Mouse (Mus musculus) heart, embryonic 11.5 days (tissue): ENCODE results near the gene Ccdc160. TPM values are rescaled to one million over a fixed set of nuclear protein-coding genes. Genes with fewer than 3 reads are reported as not detected.

Experiments
- ATAC-seq: fragments of 200-750 bp; cut with Nextera tagmentation; replicated peaks from 2 replicates; pipeline ENCODE4 v1.8.0; 2017; ENCODE audit warnings: moderate library complexity; ENCODE audit not compliant: insufficient number of reproducible peaks, low FRiP score, low TSS enrichment
- H3K27ac ChIP-seq: fragments of 300-500 bp; sonication (generic); 2 replicates; pipeline ENCODE4 v1.5.1; 2014; ENCODE audit warnings: mild to moderate bottlenecking, low read depth, low read length
- H3K27me3 ChIP-seq: fragments of 300-500 bp; sonication (generic); 2 replicates; pipeline ENCODE4 v1.6.1; 2014; ENCODE audit warnings: mild to moderate bottlenecking, low read length, mixed read lengths; ENCODE audit not compliant: control insufficient read depth, insufficient read depth
- H3K36me3 ChIP-seq: fragments of 300-500 bp; sonication (generic); 2 replicates; pipeline ENCODE4 v1.6.1; 2014; ENCODE audit warnings: mild to moderate bottlenecking, low read length, moderate library complexity, mixed read lengths; ENCODE audit not compliant: control insufficient read depth, insufficient read depth
- H3K4me1 ChIP-seq: fragments of 300-500 bp; sonication (generic); 2 replicates; pipeline ENCODE4 v1.6.1; 2014; ENCODE audit warnings: low read length; ENCODE audit not compliant: control insufficient read depth, insufficient read depth
- H3K4me2 ChIP-seq: fragments of 300-500 bp; sonication (generic); 2 replicates; pipeline ENCODE4 v1.6.1; 2014; ENCODE audit warnings: mild to moderate bottlenecking, moderate library complexity
- H3K4me3 ChIP-seq: fragments of 300-500 bp; sonication (generic); 2 replicates; pipeline ENCODE4 v1.5.1; 2014; ENCODE audit warnings: low read depth, low read length
- H3K9ac ChIP-seq: fragments of 300-500 bp; sonication (generic); 2 replicates; pipeline ENCODE4 v1.6.1; 2014; ENCODE audit warnings: mild to moderate bottlenecking, low read depth, low read length, moderate library complexity
- H3K9me3 ChIP-seq: fragments of 300-500 bp; sonication (generic); replicated peaks from 2 replicates; pipeline ENCODE4 v1.6.1; 2016; ENCODE audit warnings: low read length; ENCODE audit not compliant: control insufficient read depth
- WGBS: fragments of 180-500 bp; shearing (Covaris S2); extraction: QIAGEN DNeasy Blood & Tissue Kit; methylation state at CpG from one replicate; pipeline ENCODE4 v1.1.7; 2014; ENCODE audit not compliant: insufficient replicate concordance; 5-methylcytosine and 5-hydroxymethylcytosine counted together
- polyA plus RNA-seq: library from polyadenylated mRNA; unstranded; fragments of >200 nt; fragmentation: Nextera tagmentation; extraction: Ambion mirVana; gene quantifications from 2 replicates; pipeline ENCODE4 v1.2.1, GENCODE M21; 2014

Gene Ccdc160
- polyA plus RNA-seq, 1 experiment from 2014 or later, result 1.1 TPM

- no peaks in the 10 kb centered on the region for H3K4me1 ChIP-seq
- H3K9me3 ChIP-seq, result no peaks in the 10 kb centered on the region
- no peak overlapping the region for H3K9ac ChIP-seq
- H3K36me3 ChIP-seq, result no peaks in the 10 kb centered on the region
- H3K27me3 ChIP-seq, result no peaks in the 10 kb centered on the region
- H3K4me2 ChIP-seq, result no peak overlapping the region
- WGBS, result 77% methylated on average over 2 of the region's 2 CpGs
- no peak overlapping the region for H3K27ac ChIP-seq
- no peak overlapping the region for H3K4me3 ChIP-seq
- no peak for ATAC-seq
These were observed 31.8 kb upstream of the Ccdc160 start for GRCm38 (mm10) chrX:52759232-52759631.

- Histone ChIP-seq H3K4me2 (no peak overlapping the region), H3K27ac (no peak overlapping the region), H3K4me1 (no peaks in the 10 kb centered on the region), H3K9me3 (no peaks in the 10 kb centered on the region), H3K4me3 (no peak overlapping the region), H3K27me3 (no peaks in the 10 kb centered on the region), H3K9ac (no peak overlapping the region), H3K36me3 (no peaks in the 10 kb centered on the region)
- WGBS, result 48% methylated on average over 4 of the region's 4 CpGs
- ATAC-seq, result no peak
These were observed 30.6 kb upstream of the Ccdc160 start for GRCm38 (mm10) chrX:52760191-52760945.

GRCm38 (mm10) chrX:52762221-52762620 is 28.8 kb upstream of the Ccdc160 start:
- H3K9me3 ChIP-seq, result no peaks in the 10 kb centered on the region
- H3K4me1 ChIP-seq, result no peaks in the 10 kb centered on the region
- WGBS, result 62% methylated on average over 4 of the region's 4 CpGs
- H3K27me3 ChIP-seq, result no peaks in the 10 kb centered on the region
- no peak overlapping the region for H3K4me2 ChIP-seq
- H3K4me3 ChIP-seq, result no peak overlapping the region
- ATAC-seq, result no peak
- H3K36me3 ChIP-seq, result no peaks in the 10 kb centered on the region
- no peak overlapping the region for H3K9ac ChIP-seq
- no peak overlapping the region for H3K27ac ChIP-seq

GRCm38 (mm10) chrX:52775973-52776372 is 15.0 kb upstream of the Ccdc160 start:
- no peak overlapping the region for H3K4me3 ChIP-seq
- H3K9me3 ChIP-seq, result no peaks in the 10 kb centered on the region
- no peaks in the 10 kb centered on the region for H3K36me3 ChIP-seq
- H3K9ac ChIP-seq, result no peak overlapping the region
- no peaks in the 10 kb centered on the region for H3K4me1 ChIP-seq
- 33% methylated on average over 3 of the region's 3 CpGs for WGBS
- no peaks in the 10 kb centered on the region for H3K27me3 ChIP-seq
- no peak overlapping the region for H3K27ac ChIP-seq
- no peak overlapping the region for H3K4me2 ChIP-seq
- ATAC-seq, result no peak

GRCm38 (mm10) chrX:52777671-52778070 is 13.3 kb upstream of the Ccdc160 start:
- WGBS, result 71% methylated on average over 5 of the region's 5 CpGs
- no peaks in the 10 kb centered on the region for H3K9me3 ChIP-seq
- H3K9ac ChIP-seq, result no peak overlapping the region
- no peak for ATAC-seq
- no peak overlapping the region for H3K4me2 ChIP-seq
- H3K36me3 ChIP-seq, result no peaks in the 10 kb centered on the region
- H3K4me1 ChIP-seq, result no peaks in the 10 kb centered on the region
- no peak overlapping the region for H3K27ac ChIP-seq
- no peaks in the 10 kb centered on the region for H3K27me3 ChIP-seq
- no peak overlapping the region for H3K4me3 ChIP-seq

GRCm38 (mm10) chrX:52783898-52784297 is 7.1 kb upstream of the Ccdc160 start:
- H3K4me3 ChIP-seq, result no peak overlapping the region
- 55% methylated on average over 5 of the region's 5 CpGs for WGBS
- no peaks in the 10 kb centered on the region for H3K4me1 ChIP-seq
- H3K27ac ChIP-seq, result no peak overlapping the region
- no peaks in the 10 kb centered on the region for H3K36me3 ChIP-seq
- no peak overlapping the region for H3K9ac ChIP-seq
- H3K4me2 ChIP-seq, result no peak overlapping the region
- H3K9me3 ChIP-seq, result no peaks in the 10 kb centered on the region
- H3K27me3 ChIP-seq, result no peaks in the 10 kb centered on the region
- ATAC-seq, result no peak

- no peak for ATAC-seq
- WGBS, result 33% methylated on average over 9 of the region's 10 CpGs
- H3K36me3 ChIP-seq, result no peaks in the 10 kb centered on the region
- H3K9me3 ChIP-seq, result no peaks in the 10 kb centered on the region
- no peak overlapping the region for H3K4me2 ChIP-seq
- no peak overlapping the region for H3K27ac ChIP-seq
- no peak overlapping the region for H3K4me3 ChIP-seq
- H3K9ac ChIP-seq, result no peak overlapping the region
- H3K4me1 ChIP-seq, result no peaks in the 10 kb centered on the region
- H3K27me3 ChIP-seq, result no peaks in the 10 kb centered on the region; the same call in 1 of the 2 replicates
These were observed 1.1 kb downstream of the Ccdc160 start for GRCm38 (mm10) chrX:52791944-52792719.

GRCm38 (mm10) chrX:52792861-52793260 is 1.9 kb downstream of the Ccdc160 start:
- Histone ChIP-seq H3K9ac (no peak overlapping the region), H3K27me3 (no peaks in the 10 kb centered on the region; the same call in 1 of the 2 replicates), H3K4me1 (no peaks in the 10 kb centered on the region), H3K36me3 (no peaks in the 10 kb centered on the region), H3K4me3 (no peak overlapping the region), H3K9me3 (no peaks in the 10 kb centered on the region), H3K4me2 (no peak overlapping the region), H3K27ac (no peak overlapping the region)
- WGBS, result 22% methylated on average over 6 of the region's 6 CpGs
- ATAC-seq, result no peak
